Mouse (Mus musculus) intestine, embryonic 14.5 days (tissue): ENCODE measurements around the gene Oser1. TPM values are rescaled to one million over a fixed set of nuclear protein-coding genes. Genes with fewer than 3 reads are reported as not detected.

Source experiments
- ATAC-seq: fragments of 200-750 bp; cut with Nextera tagmentation; replicated peaks from 2 replicates; pipeline ENCODE4 v1.8.0; 2017; ENCODE audit warnings: low read depth, moderate number of reproducible peaks, moderate TSS enrichment, moderate library complexity; ENCODE audit not compliant: low FRiP score, low TSS enrichment
- DNase-seq: peaks from one replicate; pipeline ENCODE4 v3.0.0-alpha.2; 2018; ENCODE audit warnings: low spot score
- H3K27ac ChIP-seq: fragments of 300-500 bp; sonication (generic); 2 replicates; pipeline ENCODE4 v1.5.1; 2014; ENCODE audit warnings: low read depth, mild to moderate bottlenecking, control low read depth
- H3K27me3 ChIP-seq: fragments of 300-500 bp; sonication (generic); replicated peaks from 2 replicates; pipeline ENCODE4 v1.6.1; 2014; ENCODE audit warnings: low read length, control low read depth; ENCODE audit not compliant: control insufficient read depth, insufficient read depth
- H3K36me3 ChIP-seq: fragments of 300-500 bp; sonication (generic); 2 replicates; pipeline ENCODE4 v1.6.1; 2014; ENCODE audit warnings: low read length, control low read depth; ENCODE audit not compliant: control insufficient read depth, insufficient read depth
- H3K4me1 ChIP-seq: fragments of 300-500 bp; sonication (generic); replicated peaks from 2 replicates; pipeline ENCODE4 v1.6.1; 2014; ENCODE audit warnings: low read length, control low read depth, mixed read lengths; ENCODE audit not compliant: control insufficient read depth, insufficient read depth
- H3K4me2 ChIP-seq: fragments of 300-500 bp; sonication (generic); 2 replicates; pipeline ENCODE4 v1.6.1; 2014; ENCODE audit warnings: low read length
- H3K4me3 ChIP-seq: fragments of 300-500 bp; sonication (generic); 2 replicates; pipeline ENCODE4 v1.5.1; 2014; ENCODE audit warnings: low read depth, low read length, control low read depth, mixed read lengths
- H3K9ac ChIP-seq: fragments of 300-500 bp; sonication (generic); 2 replicates; pipeline ENCODE4 v1.6.1; 2014; ENCODE audit warnings: mild to moderate bottlenecking, low read length
- H3K9me3 ChIP-seq: fragments of 300-500 bp; sonication (generic); 2 replicates; pipeline ENCODE4 v1.6.1; 2016; ENCODE audit warnings: low read length, control low read depth; ENCODE audit not compliant: control insufficient read depth
- WGBS: fragments of 180-500 bp; shearing (Covaris S2); extraction: QIAGEN DNeasy Blood & Tissue Kit; methylation state at CpG from one replicate; pipeline ENCODE4 v1.1.7; 2014; 5-methylcytosine and 5-hydroxymethylcytosine counted together
- polyA plus RNA-seq: library from polyadenylated mRNA; unstranded; fragments of >200 nt; fragmentation: Nextera tagmentation; extraction: Ambion mirVana; gene quantifications from 2 replicates; pipeline ENCODE4 v1.2.1, GENCODE M21; 2014

Gene Oser1
- polyA plus RNA-seq, 1 experiment from 2014 or later: 88.9 TPM

- DNase-seq: no peak
- no peak for ATAC-seq
These were observed 51.9 kb downstream of the Oser1 start for GRCm38 (mm10) chr2:163372627-163373026.

GRCm38 (mm10) chr2:163370175-163370574, 54.3 kb downstream of the Oser1 start:
- Histone ChIP-seq H3K4me2 (no peak overlapping the region), H3K4me3 (no peak overlapping the region), H3K4me1 (peaks cover 15% of the 10 kb centered on the region), H3K36me3 (no peaks in the 10 kb centered on the region), H3K27ac (peak overlapping the region; percentile 66), H3K9me3 (0 out of 2 replicates have a peak, but pooled peaks cover 1% of the 10 kb centered on the region), H3K27me3 (peaks cover 8% of the 10 kb centered on the region), H3K9ac (no peak overlapping the region)
- 22% methylated on average over 4 of the region's 4 CpGs for WGBS
- DNase-seq: no peak
- ATAC-seq: no peak

More at GRCm38 (mm10) chr2:163372627-163373026, 51.9 kb downstream of the Oser1 start:
- H3K9me3 ChIP-seq: 0 out of 2 replicates have a peak, but pooled peaks cover 3% of the 10 kb centered on the region
- WGBS: 88% methylated on average over 1 of the region's 1 CpGs
- H3K9ac ChIP-seq: no peak overlapping the region
- no peak overlapping the region for H3K4me2 ChIP-seq
- no peak overlapping the region for H3K27ac ChIP-seq
- no peaks in the 10 kb centered on the region for H3K36me3 ChIP-seq
- H3K4me3 ChIP-seq: no peak overlapping the region
- peaks cover 12% of the 10 kb centered on the region for H3K4me1 ChIP-seq
- peaks cover 28% of the 10 kb centered on the region for H3K27me3 ChIP-seq

GRCm38 (mm10) chr2:163364785-163365541, 59.5 kb downstream of the Oser1 start:
- DNase-seq (no peak), ATAC-seq (no peak)
- Histone ChIP-seq H3K4me2 (no peak overlapping the region), H3K36me3 (no peaks in the 10 kb centered on the region), H3K4me1 (peaks cover 10% of the 10 kb centered on the region), H3K9ac (no peak overlapping the region), H3K9me3 (no peaks in the 10 kb centered on the region), H3K27ac (peak overlapping the region; percentile 66), H3K27me3 (no peaks in the 10 kb centered on the region), H3K4me3 (no peak overlapping the region)
- 54% methylated on average over 18 of the region's 18 CpGs for WGBS

GRCm38 (mm10) chr2:163362940-163363921, 61.3 kb downstream of the Oser1 start:
- no peak overlapping the region for H3K4me2 ChIP-seq
- no peaks in the 10 kb centered on the region for H3K36me3 ChIP-seq
- ATAC-seq: no peak
- H3K9me3 ChIP-seq: no peaks in the 10 kb centered on the region
- H3K4me3 ChIP-seq: no peak overlapping the region
- H3K4me1 ChIP-seq: 0 out of 2 replicates have a peak, but pooled peaks cover 8% of the 10 kb centered on the region
- H3K9ac ChIP-seq: no peak overlapping the region; the same call in 1 of the 2 replicates
- no peak for DNase-seq
- no peaks in the 10 kb centered on the region for H3K27me3 ChIP-seq
- no peak overlapping the region for H3K27ac ChIP-seq
- WGBS: 71% methylated on average over 12 of the region's 12 CpGs

- Histone ChIP-seq H3K4me1 (0 out of 2 replicates have a peak, but pooled peaks cover 8% of the 10 kb centered on the region), H3K4me2 (no peak overlapping the region), H3K9me3 (no peaks in the 10 kb centered on the region), H3K9ac (no peak overlapping the region), H3K36me3 (no peaks in the 10 kb centered on the region), H3K27me3 (no peaks in the 10 kb centered on the region), H3K27ac (no peak overlapping the region), H3K4me3 (no peak overlapping the region)
- 82% methylated on average over 16 of the region's 16 CpGs for WGBS
- DNase-seq (no peak), ATAC-seq (no peak)
These were observed 63.5 kb downstream of the Oser1 start for GRCm38 (mm10) chr2:163360858-163361623.

GRCm38 (mm10) chr2:163359253-163359652, 65.2 kb downstream of the Oser1 start:
- Histone ChIP-seq H3K4me2 (no peak overlapping the region), H3K9ac (no peak overlapping the region), H3K27ac (no peak overlapping the region), H3K4me1 (peaks cover 1% of the 10 kb centered on the region; the same call in 1 of the 2 replicates), H3K4me3 (no peak overlapping the region), H3K36me3 (no peaks in the 10 kb centered on the region), H3K9me3 (no peaks in the 10 kb centered on the region), H3K27me3 (no peaks in the 10 kb centered on the region)
- DNase-seq (no peak), ATAC-seq (no peak)
- WGBS: 12% methylated on average over 2 of the region's 2 CpGs

- Histone ChIP-seq H3K27ac (no peak overlapping the region), H3K9ac (no peak overlapping the region), H3K9me3 (no peaks in the 10 kb centered on the region), H3K4me1 (peaks cover 7% of the 10 kb centered on the region; the same call in 1 of the 2 replicates), H3K36me3 (no peaks in the 10 kb centered on the region), H3K27me3 (no peaks in the 10 kb centered on the region), H3K4me2 (no peak overlapping the region), H3K4me3 (no peak overlapping the region)
- 69% methylated on average over 5 of the region's 5 CpGs for WGBS
- DNase-seq: no peak
- ATAC-seq: no peak
These were observed 65.8 kb downstream of the Oser1 start for GRCm38 (mm10) chr2:163358662-163359061.
